Mouse (Mus musculus): ENCODE measurements around the gene Pdgfc. TPM values are rescaled to one million over a fixed set of nuclear protein-coding genes. Genes with fewer than 3 reads are reported as not detected.

The Pdgfc gene
- polyA plus RNA-seq, 1 experiment from 2014 or later: 7.2 TPM

GRCm38 (mm10) chr3:81160457-81161165 is 124.4 kb downstream of the Pdgfc start:
- ATAC-seq (ENCODE audit: low FRiP score) (no peak), DNase-seq (ENCODE audit: low spot score, missing footprints) (no peak)
- H3K4me3 ChIP-seq (ENCODE audit: low read depth, low read length): no peak overlapping the region
- H3K4me1 ChIP-seq (ENCODE audit: control insufficient read depth, insufficient read depth, low read length): no peaks in the 10 kb centered on the region
- H3K4me2 ChIP-seq: no peak overlapping the region
- H3K27me3 ChIP-seq (ENCODE audit: control insufficient read depth, insufficient read depth, low read length): no peaks in the 10 kb centered on the region
- H3K36me3 ChIP-seq (ENCODE audit: control insufficient read depth, insufficient read depth, low read length): no peaks in the 10 kb centered on the region
- no peak overlapping the region for H3K27ac ChIP-seq (ENCODE audit: low read depth, low read length)
- no peak overlapping the region for H3K9ac ChIP-seq (ENCODE audit: low read length)
- no peaks in the 10 kb centered on the region for H3K9me3 ChIP-seq (ENCODE audit: control insufficient read depth, low read length)

DNA sequence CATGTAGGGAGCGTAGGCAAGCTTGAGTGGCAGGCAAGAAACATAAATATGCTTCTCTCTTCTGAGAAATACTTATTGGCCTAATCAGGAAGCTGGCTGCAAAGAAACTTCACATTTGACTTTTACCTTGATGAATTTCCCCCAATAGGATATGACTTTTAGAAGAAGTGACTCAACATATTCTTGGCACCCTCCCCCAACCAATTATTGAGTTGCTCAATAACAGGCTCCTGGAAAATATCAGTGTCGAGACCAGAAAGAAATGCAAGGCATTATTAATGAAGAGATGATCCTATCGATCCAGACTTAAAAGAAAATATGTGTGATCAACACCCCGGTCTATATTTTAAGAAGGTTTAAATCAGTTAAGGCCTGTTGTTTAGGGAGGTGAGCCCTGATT is 125.9 kb downstream of the Pdgfc start:
- ATAC-seq (ENCODE audit: low FRiP score) (no peak), DNase-seq (ENCODE audit: low spot score, missing footprints) (no peak)
- Histone ChIP-seq H3K4me3 (ENCODE audit: low read depth, low read length) (no peak overlapping the region), H3K9me3 (ENCODE audit: control insufficient read depth, low read length) (no peaks in the 10 kb centered on the region), H3K9ac (ENCODE audit: low read length) (no peak overlapping the region), H3K27me3 (ENCODE audit: control insufficient read depth, insufficient read depth, low read length) (no peaks in the 10 kb centered on the region), H3K27ac (ENCODE audit: low read depth, low read length) (no peak overlapping the region), H3K4me2 (no peak overlapping the region), H3K36me3 (ENCODE audit: control insufficient read depth, insufficient read depth, low read length) (no peaks in the 10 kb centered on the region), H3K4me1 (ENCODE audit: control insufficient read depth, insufficient read depth, low read length) (no peaks in the 10 kb centered on the region)
- WGBS: 89% methylated on average over 4 of the region's 4 CpGs

GRCm38 (mm10) chr3:81164091-81164490 is 127.9 kb downstream of the Pdgfc start:
- Histone ChIP-seq H3K27ac (ENCODE audit: low read depth, low read length) (no peak overlapping the region), H3K4me3 (ENCODE audit: low read depth, low read length) (no peak overlapping the region), H3K9ac (ENCODE audit: low read length) (no peak overlapping the region), H3K27me3 (ENCODE audit: control insufficient read depth, insufficient read depth, low read length) (no peaks in the 10 kb centered on the region), H3K9me3 (ENCODE audit: control insufficient read depth, low read length) (no peaks in the 10 kb centered on the region), H3K4me1 (ENCODE audit: control insufficient read depth, insufficient read depth, low read length) (no peaks in the 10 kb centered on the region), H3K4me2 (no peak overlapping the region), H3K36me3 (ENCODE audit: control insufficient read depth, insufficient read depth, low read length) (no peaks in the 10 kb centered on the region)
- ATAC-seq (ENCODE audit: low FRiP score): no peak
- 92% methylated on average over 5 of the region's 5 CpGs for WGBS
- no peak for DNase-seq (ENCODE audit: low spot score, missing footprints)

DNA sequence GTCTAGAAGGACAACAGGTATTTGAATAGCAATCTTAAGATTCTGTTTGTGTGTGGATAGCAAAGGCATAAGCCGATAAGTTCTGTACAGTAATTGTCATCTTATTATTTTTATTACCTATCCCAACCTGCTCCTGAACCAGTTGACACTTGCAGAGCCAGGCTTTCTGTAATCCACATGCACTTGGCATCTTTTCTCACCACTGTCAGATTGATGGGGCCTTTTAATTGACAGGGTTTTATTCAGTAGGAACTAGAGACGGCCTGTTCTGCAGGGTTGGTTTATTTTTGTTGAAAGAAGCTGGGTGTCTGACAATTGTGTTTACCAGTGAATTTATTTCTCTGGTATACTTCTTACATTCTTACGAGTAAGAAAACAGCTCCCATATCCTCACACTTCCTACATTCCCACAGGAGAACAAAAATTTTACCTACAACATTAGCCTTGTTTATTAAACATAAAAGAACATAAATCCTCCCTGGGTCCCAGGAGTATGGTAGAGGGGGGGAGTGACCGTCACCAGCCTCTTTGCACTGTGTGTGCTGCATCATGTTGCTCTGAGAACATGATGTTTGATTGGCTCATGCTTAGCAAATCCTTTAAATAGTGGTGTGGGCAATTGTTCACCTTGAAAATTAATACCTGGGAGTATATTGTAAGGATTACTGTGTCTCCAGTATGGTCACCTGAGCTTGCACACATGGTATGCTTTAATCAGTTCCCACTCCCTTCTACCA is 134.0 kb downstream of the Pdgfc start:
- Histone ChIP-seq H3K36me3 (ENCODE audit: control insufficient read depth, insufficient read depth, low read length) (no peaks in the 10 kb centered on the region), H3K9ac (ENCODE audit: low read length) (no peak overlapping the region), H3K4me1 (ENCODE audit: control insufficient read depth, insufficient read depth, low read length) (no peaks in the 10 kb centered on the region), H3K9me3 (ENCODE audit: control insufficient read depth, low read length) (no peaks in the 10 kb centered on the region), H3K27me3 (ENCODE audit: control insufficient read depth, insufficient read depth, low read length) (no peaks in the 10 kb centered on the region), H3K4me3 (ENCODE audit: low read depth, low read length) (no peak overlapping the region), H3K27ac (ENCODE audit: low read depth, low read length) (no peak overlapping the region), H3K4me2 (no peak overlapping the region)
- ATAC-seq (ENCODE audit: low FRiP score) (no peak), DNase-seq (ENCODE audit: low spot score, missing footprints) (no peak)
- WGBS: 76% methylated on average over 4 of the region's 4 CpGs

DNA sequence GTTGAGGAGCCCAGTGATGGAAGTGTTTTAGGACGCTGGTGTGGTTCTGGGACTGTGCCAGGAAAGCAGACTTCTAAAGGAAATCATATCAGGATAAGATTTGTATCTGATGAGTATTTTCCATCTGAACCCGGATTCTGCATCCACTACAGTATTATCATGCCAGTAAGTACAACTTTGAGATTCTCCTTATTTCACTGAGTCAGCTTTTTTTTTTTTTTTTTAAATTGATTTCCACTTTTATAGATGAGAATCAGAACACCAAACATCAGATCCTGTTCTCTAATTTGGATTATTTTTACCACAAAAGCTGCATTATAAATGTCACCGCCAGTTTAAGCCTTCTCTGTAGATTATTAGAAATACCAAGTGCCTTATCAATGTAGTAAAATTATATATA is 138.6 kb downstream of the Pdgfc start:
- Histone ChIP-seq H3K4me3 (ENCODE audit: low read depth, low read length) (no peak overlapping the region), H3K4me2 (no peak overlapping the region), H3K36me3 (ENCODE audit: control insufficient read depth, insufficient read depth, low read length) (no peaks in the 10 kb centered on the region), H3K9ac (ENCODE audit: low read length) (no peak overlapping the region), H3K4me1 (ENCODE audit: control insufficient read depth, insufficient read depth, low read length) (no peaks in the 10 kb centered on the region), H3K27ac (ENCODE audit: low read depth, low read length) (no peak overlapping the region), H3K27me3 (ENCODE audit: control insufficient read depth, insufficient read depth, low read length) (no peaks in the 10 kb centered on the region), H3K9me3 (ENCODE audit: control insufficient read depth, low read length) (no peaks in the 10 kb centered on the region)
- DNase-seq (ENCODE audit: low spot score, missing footprints): no peak
- ATAC-seq (ENCODE audit: low FRiP score): no peak
- 89% methylated on average over 3 of the region's 3 CpGs for WGBS

- H3K27ac ChIP-seq (ENCODE audit: low read depth, low read length): no peak overlapping the region
- H3K9ac ChIP-seq (ENCODE audit: low read length): no peak overlapping the region
- no peak overlapping the region for H3K4me3 ChIP-seq (ENCODE audit: low read depth, low read length)
- no peak overlapping the region for H3K4me2 ChIP-seq
- no peaks in the 10 kb centered on the region for H3K9me3 ChIP-seq (ENCODE audit: control insufficient read depth, low read length)
- DNase-seq (ENCODE audit: low spot score, missing footprints) (no peak), ATAC-seq (ENCODE audit: low FRiP score) (no peak)
- WGBS: 65% methylated on average over 1 of the region's 1 CpGs
- H3K27me3 ChIP-seq (ENCODE audit: control insufficient read depth, insufficient read depth, low read length): no peaks in the 10 kb centered on the region
- no peaks in the 10 kb centered on the region for H3K36me3 ChIP-seq (ENCODE audit: control insufficient read depth, insufficient read depth, low read length)
- no peaks in the 10 kb centered on the region for H3K4me1 ChIP-seq (ENCODE audit: control insufficient read depth, insufficient read depth, low read length)
These were observed 145.2 kb downstream of the Pdgfc start for GRCm38 (mm10) chr3:81181319-81182013.

DNA sequence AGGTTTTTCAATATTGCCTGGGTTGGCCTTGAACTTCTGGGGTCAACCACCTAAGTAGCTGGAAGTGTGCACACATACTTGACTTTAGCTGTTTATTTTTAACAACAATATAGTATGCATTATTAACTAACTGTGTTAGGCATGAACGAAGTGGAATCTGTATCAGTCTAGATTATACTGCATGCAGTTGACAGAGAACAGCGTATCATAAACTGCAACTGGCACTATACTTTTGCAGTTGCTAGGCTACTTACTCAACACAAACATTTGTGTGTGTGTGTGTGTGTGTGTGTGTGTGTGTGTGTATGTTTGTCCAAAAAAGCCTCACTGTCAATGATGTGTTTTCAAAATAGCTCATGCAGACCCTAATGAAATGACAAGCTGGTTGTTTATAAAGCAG is 160.7 kb downstream of the Pdgfc start:
- H3K4me1 ChIP-seq (ENCODE audit: control insufficient read depth, insufficient read depth, low read length): no peaks in the 10 kb centered on the region
- no peak for ATAC-seq (ENCODE audit: low FRiP score)
- H3K9ac ChIP-seq (ENCODE audit: low read length): no peak overlapping the region
- H3K27me3 ChIP-seq (ENCODE audit: control insufficient read depth, insufficient read depth, low read length): no peaks in the 10 kb centered on the region
- H3K27ac ChIP-seq (ENCODE audit: low read depth, low read length): no peak overlapping the region
- no peak overlapping the region for H3K4me3 ChIP-seq (ENCODE audit: low read depth, low read length)
- 91% methylated on average over 2 of the region's 2 CpGs for WGBS
- no peaks in the 10 kb centered on the region for H3K36me3 ChIP-seq (ENCODE audit: control insufficient read depth, insufficient read depth, low read length)
- no peaks in the 10 kb centered on the region for H3K9me3 ChIP-seq (ENCODE audit: control insufficient read depth, low read length)
- no peak overlapping the region for H3K4me2 ChIP-seq
- no peak for DNase-seq (ENCODE audit: low spot score, missing footprints)

- Histone ChIP-seq H3K27me3 (ENCODE audit: control insufficient read depth, insufficient read depth, low read length) (no peaks in the 10 kb centered on the region), H3K4me1 (ENCODE audit: control insufficient read depth, insufficient read depth, low read length) (no peaks in the 10 kb centered on the region), H3K27ac (ENCODE audit: low read depth, low read length) (no peak overlapping the region), H3K9ac (ENCODE audit: low read length) (no peak overlapping the region), H3K36me3 (ENCODE audit: control insufficient read depth, insufficient read depth, low read length) (no peaks in the 10 kb centered on the region), H3K4me2 (no peak overlapping the region), H3K4me3 (ENCODE audit: low read depth, low read length) (no peak overlapping the region), H3K9me3 (ENCODE audit: control insufficient read depth, low read length) (no peaks in the 10 kb centered on the region)
- no peak for DNase-seq (ENCODE audit: low spot score, missing footprints)
- 91% methylated on average over 4 of the region's 4 CpGs for WGBS
- no peak for ATAC-seq (ENCODE audit: low FRiP score)
These were observed 161.4 kb downstream of the Pdgfc start for GRCm38 (mm10) chr3:81197644-81198043.

DNA sequence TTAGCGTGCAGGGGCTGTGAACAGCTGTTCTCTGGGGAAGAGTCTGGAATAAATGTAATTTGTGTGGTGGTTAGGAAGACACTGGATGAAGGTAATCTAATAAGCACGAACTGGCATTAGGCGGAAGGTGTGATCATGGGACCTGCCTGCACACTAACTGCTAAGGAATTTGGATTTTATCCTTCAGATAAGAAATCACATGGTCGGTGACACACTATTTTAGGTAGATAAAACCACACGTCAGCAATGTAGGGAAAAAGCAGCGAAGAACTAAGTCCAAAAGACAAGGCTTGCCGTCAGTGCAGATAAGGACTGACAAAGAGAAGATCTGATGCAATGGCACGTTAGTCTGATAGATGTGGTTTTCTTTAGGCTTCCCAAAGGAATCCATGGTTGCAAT is 164.4 kb downstream of the Pdgfc start:
- H3K36me3 ChIP-seq (ENCODE audit: control insufficient read depth, insufficient read depth, low read length): no peaks in the 10 kb centered on the region
- H3K4me3 ChIP-seq (ENCODE audit: low read depth, low read length): no peak overlapping the region
- no peak overlapping the region for H3K9ac ChIP-seq (ENCODE audit: low read length)
- DNase-seq (ENCODE audit: low spot score, missing footprints): no peak
- H3K9me3 ChIP-seq (ENCODE audit: control insufficient read depth, low read length): no peaks in the 10 kb centered on the region
- no peaks in the 10 kb centered on the region for H3K27me3 ChIP-seq (ENCODE audit: control insufficient read depth, insufficient read depth, low read length)
- no peaks in the 10 kb centered on the region for H3K4me1 ChIP-seq (ENCODE audit: control insufficient read depth, insufficient read depth, low read length)
- no peak overlapping the region for H3K4me2 ChIP-seq
- no peak for ATAC-seq (ENCODE audit: low FRiP score)
- no peak overlapping the region for H3K27ac ChIP-seq (ENCODE audit: low read depth, low read length)
- WGBS: 86% methylated on average over 8 of the region's 8 CpGs

All from midbrain, embryonic 11.5 days (tissue).